Mouse (Mus musculus): ENCODE results near the gene Mtor. TPM values are rescaled to one million over a fixed set of nuclear protein-coding genes. Genes with fewer than 3 reads are reported as not detected.

The Mtor gene
- polyA plus RNA-seq (2015; fragmentation: Nextera tagmentation; extraction: Ambion mirVana) = 21.4 and 23.0 TPM in 2 replicates

- Histone ChIP-seq H3K4me2 (peak within 1 kb of the TSS; percentile 82), H3K27ac (replicated peaks) (peak within 1 kb of the TSS; percentile 83), H3K4me3 (peak within 1 kb of the TSS; percentile 93), H3K9ac (peak within 1 kb of the TSS; percentile 89), H3K36me3 (peaks cover 13% of the 10 kb centered on the region), H3K9me3 (no peaks in the 10 kb centered on the region), H3K4me1 (replicated peaks) (peaks cover 48% of the 10 kb centered on the region), H3K27me3 (no peaks in the 10 kb centered on the region)
- WGBS = under 1% methylated on average over 55 of the region's 56 CpGs
- ATAC-seq (ENCODE audit: low read depth) = peak; percentile 97
Measured at GRCm38 (mm10) chr4:148448179-148448852, at the start of gene Mtor. Mtor (plus strand) TSS chr4:148448611.

DNA sequence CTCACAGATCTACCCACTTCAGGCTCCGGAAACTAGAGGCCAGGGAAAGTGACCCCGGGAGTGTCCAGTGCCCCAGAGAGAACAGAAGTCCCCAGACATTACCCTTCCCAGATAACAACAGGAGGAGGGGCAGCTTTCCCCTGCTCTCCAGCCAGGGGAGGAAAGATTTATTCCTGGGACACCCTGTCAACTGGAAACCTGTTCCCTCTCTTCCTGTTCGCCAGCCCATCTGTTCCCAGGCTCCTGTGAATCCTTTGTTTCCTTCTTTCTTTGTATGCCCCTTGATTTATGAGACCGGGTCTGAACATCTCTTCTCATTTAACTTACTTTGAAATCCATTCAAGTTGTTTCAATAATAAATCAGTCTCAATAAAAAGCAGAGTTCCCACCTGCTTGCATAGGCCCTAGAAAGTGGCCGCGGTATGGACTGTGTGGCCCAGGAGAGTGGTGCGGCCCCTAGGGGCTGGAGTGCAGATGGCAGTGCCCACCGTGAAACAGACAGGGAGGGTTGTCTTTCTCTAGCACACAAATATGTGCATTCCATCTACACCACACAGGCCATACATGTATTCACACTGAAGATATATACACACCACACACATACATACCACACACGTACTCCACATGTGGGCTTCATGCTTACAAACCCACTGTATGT lies 48.8 kb upstream of the Mtor start:
- peak; percentile 43 for ATAC-seq (ENCODE audit: low read depth)
- Histone ChIP-seq H3K36me3 (no peaks in the 10 kb centered on the region), H3K4me1 (replicated peaks) (peaks cover 78% of the 10 kb centered on the region), H3K9ac (no peak overlapping the region), H3K4me2 (no peak overlapping the region), H3K27ac (replicated peaks) (peak overlapping the region; percentile 91), H3K9me3 (no peaks in the 10 kb centered on the region), H3K4me3 (no peak overlapping the region), H3K27me3 (peaks cover 4% of the 10 kb centered on the region)
- 12% methylated on average over 9 of the region's 9 CpGs for WGBS

GRCm38 (mm10) chr4:148403402-148403801 lies 45.0 kb upstream of the Mtor start:
- no peak for ATAC-seq (ENCODE audit: low read depth)
- peak overlapping the region; percentile 16; the same call in 1 of the 2 replicates for H3K4me2 ChIP-seq
- WGBS = 3% methylated on average over 12 of the region's 12 CpGs

GRCm38 (mm10) chr4:148404748-148405147 lies 43.7 kb upstream of the Mtor start:
- H3K4me3 ChIP-seq = no peak overlapping the region
- WGBS = 5% methylated on average over 11 of the region's 11 CpGs
- H3K4me1 ChIP-seq (replicated peaks) = peaks cover 64% of the 10 kb centered on the region
- H3K36me3 ChIP-seq = no peaks in the 10 kb centered on the region
- H3K27me3 ChIP-seq = peaks cover 14% of the 10 kb centered on the region
- peak overlapping the region; percentile 22; the same call in 1 of the 2 replicates for H3K9ac ChIP-seq
- peak overlapping the region; percentile 53 for H3K27ac ChIP-seq (replicated peaks)
- ATAC-seq (ENCODE audit: low read depth) = no peak
- H3K4me2 ChIP-seq = peak overlapping the region; percentile 26
- no peaks in the 10 kb centered on the region for H3K9me3 ChIP-seq

More at GRCm38 (mm10) chr4:148403402-148403801, 45.0 kb upstream of the Mtor start:
- H3K9ac ChIP-seq = 0 out of 2 replicates have a peak overlapping the region, but pooled peaks have one; percentile 31
- peaks cover 74% of the 10 kb centered on the region for H3K4me1 ChIP-seq (replicated peaks)
- H3K27ac ChIP-seq (replicated peaks) = peak overlapping the region; percentile 52
- H3K4me3 ChIP-seq = no peak overlapping the region
- no peaks in the 10 kb centered on the region for H3K9me3 ChIP-seq
- H3K27me3 ChIP-seq = peaks cover 14% of the 10 kb centered on the region
- H3K36me3 ChIP-seq = no peaks in the 10 kb centered on the region

- peak overlapping the region; percentile 53 for H3K27ac ChIP-seq (replicated peaks)
- H3K4me2 ChIP-seq = peak overlapping the region; percentile 26
- H3K27me3 ChIP-seq = peaks cover 14% of the 10 kb centered on the region
- peaks cover 58% of the 10 kb centered on the region for H3K4me1 ChIP-seq (replicated peaks)
- H3K9me3 ChIP-seq = no peaks in the 10 kb centered on the region
- no peaks in the 10 kb centered on the region for H3K36me3 ChIP-seq
- WGBS = 12% methylated on average over 13 of the region's 13 CpGs
- H3K4me3 ChIP-seq = no peak overlapping the region
- H3K9ac ChIP-seq = no peak overlapping the region; the same call in 1 of the 2 replicates
- no peak for ATAC-seq (ENCODE audit: low read depth)
Measured at GRCm38 (mm10) chr4:148405255-148405788, 43.1 kb upstream of the Mtor start.

- WGBS = 63% methylated on average over 10 of the region's 10 CpGs
- peaks cover 41% of the 10 kb centered on the region for H3K4me1 ChIP-seq (replicated peaks)
- no peak for ATAC-seq (ENCODE audit: low read depth)
- H3K36me3 ChIP-seq = no peaks in the 10 kb centered on the region
- peaks cover 13% of the 10 kb centered on the region for H3K27me3 ChIP-seq
- H3K9me3 ChIP-seq = no peaks in the 10 kb centered on the region
- H3K4me2 ChIP-seq = no peak overlapping the region
- H3K9ac ChIP-seq = no peak overlapping the region
- H3K27ac ChIP-seq (replicated peaks) = no peak overlapping the region
- H3K4me3 ChIP-seq = no peak overlapping the region
Measured at GRCm38 (mm10) chr4:148408256-148408975, 40.0 kb upstream of the Mtor start.

GRCm38 (mm10) chr4:148415575-148415974 lies 32.8 kb upstream of the Mtor start:
- peaks cover 7% of the 10 kb centered on the region for H3K27me3 ChIP-seq
- WGBS = 8% methylated on average over 16 of the region's 16 CpGs
- H3K9me3 ChIP-seq = no peaks in the 10 kb centered on the region
- no peak for ATAC-seq (ENCODE audit: low read depth)
- peak overlapping the region; percentile 30; the same call in 1 of the 2 replicates for H3K4me2 ChIP-seq
- H3K9ac ChIP-seq = peak overlapping the region; percentile 38
- no peak overlapping the region for H3K27ac ChIP-seq (replicated peaks)
- H3K4me1 ChIP-seq (replicated peaks) = peaks cover 36% of the 10 kb centered on the region
- no peaks in the 10 kb centered on the region for H3K36me3 ChIP-seq
- no peak overlapping the region for H3K4me3 ChIP-seq

GRCm38 (mm10) chr4:148417074-148417526 lies 31.3 kb upstream of the Mtor start:
- Histone ChIP-seq H3K4me3 (no peak overlapping the region), H3K4me2 (no peak overlapping the region), H3K9me3 (no peaks in the 10 kb centered on the region), H3K27ac (replicated peaks) (peak overlapping the region; percentile 61), H3K36me3 (no peaks in the 10 kb centered on the region), H3K9ac (peak overlapping the region; percentile 54), H3K4me1 (replicated peaks) (peaks cover 36% of the 10 kb centered on the region), H3K27me3 (peaks cover 7% of the 10 kb centered on the region)
- ATAC-seq (ENCODE audit: low read depth) = no peak
- 50% methylated on average over 11 of the region's 11 CpGs for WGBS

DNA sequence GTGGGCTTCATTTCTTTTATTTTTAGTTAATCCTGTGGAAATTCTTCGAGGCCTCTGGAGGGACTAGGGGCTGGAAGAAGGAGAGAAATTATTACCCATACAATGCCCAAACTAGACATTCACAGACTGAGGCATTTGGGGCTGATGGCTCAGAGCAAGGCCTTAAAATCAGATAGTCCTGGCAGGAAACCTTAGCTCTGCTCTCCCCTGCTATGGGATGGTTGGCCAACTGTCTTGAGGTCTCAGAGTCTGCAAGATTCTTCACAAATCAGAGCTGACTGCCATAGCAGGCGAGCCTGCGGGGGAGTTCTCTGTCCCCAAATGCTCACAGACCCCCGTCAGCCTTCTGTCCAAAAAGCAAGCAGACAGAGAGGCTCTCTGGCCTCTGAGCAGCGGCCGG lies 30.9 kb upstream of the Mtor start:
- WGBS = 25% methylated on average over 6 of the region's 6 CpGs
- Histone ChIP-seq H3K36me3 (no peaks in the 10 kb centered on the region), H3K4me2 (no peak overlapping the region), H3K27ac (replicated peaks) (peak overlapping the region; percentile 61), H3K4me3 (no peak overlapping the region), H3K9ac (peak overlapping the region; percentile 54), H3K4me1 (replicated peaks) (peaks cover 36% of the 10 kb centered on the region), H3K27me3 (peaks cover 7% of the 10 kb centered on the region), H3K9me3 (no peaks in the 10 kb centered on the region)
- no peak for ATAC-seq (ENCODE audit: low read depth)

GRCm38 (mm10) chr4:148426950-148427850 lies 21.2 kb upstream of the Mtor start:
- no peak overlapping the region for H3K4me2 ChIP-seq
- H3K27ac ChIP-seq (replicated peaks) = no peak overlapping the region
- no peaks in the 10 kb centered on the region for H3K27me3 ChIP-seq
- WGBS = 48% methylated on average over 10 of the region's 10 CpGs
- ATAC-seq (ENCODE audit: low read depth) = peak; percentile 20; the same call in 1 of the 2 replicates
- no peak overlapping the region for H3K4me3 ChIP-seq
- H3K36me3 ChIP-seq = no peaks in the 10 kb centered on the region
- no peaks in the 10 kb centered on the region for H3K9me3 ChIP-seq
- peaks cover 26% of the 10 kb centered on the region for H3K4me1 ChIP-seq (replicated peaks)
- H3K9ac ChIP-seq = peak overlapping the region; percentile 13; the same call in 1 of the 2 replicates

DNA sequence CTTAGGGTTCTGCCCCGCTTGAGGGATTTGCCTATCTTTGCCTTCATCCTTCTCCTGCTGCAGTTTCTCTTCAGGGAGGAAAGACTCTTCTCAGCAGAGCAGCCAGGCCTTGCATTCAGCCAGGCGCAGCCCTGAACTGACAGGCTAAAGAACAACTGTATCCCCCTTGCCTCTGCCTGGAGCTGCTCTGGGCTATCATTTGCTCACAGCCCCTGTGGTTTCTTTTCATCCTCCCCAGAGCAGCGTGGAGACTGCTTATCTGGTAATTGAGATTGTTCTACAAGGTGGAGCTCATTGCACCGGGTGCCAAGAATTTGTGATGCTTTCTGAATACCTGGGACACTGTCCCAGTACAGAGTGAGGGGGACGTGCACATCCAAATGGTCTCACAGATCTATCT lies 19.9 kb upstream of the Mtor start:
- H3K4me3 ChIP-seq = no peak overlapping the region
- H3K4me1 ChIP-seq (replicated peaks) = peaks cover 40% of the 10 kb centered on the region
- H3K27me3 ChIP-seq = no peaks in the 10 kb centered on the region
- H3K9ac ChIP-seq = no peak overlapping the region
- no peaks in the 10 kb centered on the region for H3K36me3 ChIP-seq
- H3K9me3 ChIP-seq = no peaks in the 10 kb centered on the region
- no peak overlapping the region for H3K4me2 ChIP-seq
- ATAC-seq (ENCODE audit: low read depth) = no peak
- H3K27ac ChIP-seq (replicated peaks) = no peak overlapping the region
- 88% methylated on average over 5 of the region's 5 CpGs for WGBS
